Mouse (Mus musculus): ENCODE measurements around the gene Nrip1.

Gene Nrip1

DNA sequence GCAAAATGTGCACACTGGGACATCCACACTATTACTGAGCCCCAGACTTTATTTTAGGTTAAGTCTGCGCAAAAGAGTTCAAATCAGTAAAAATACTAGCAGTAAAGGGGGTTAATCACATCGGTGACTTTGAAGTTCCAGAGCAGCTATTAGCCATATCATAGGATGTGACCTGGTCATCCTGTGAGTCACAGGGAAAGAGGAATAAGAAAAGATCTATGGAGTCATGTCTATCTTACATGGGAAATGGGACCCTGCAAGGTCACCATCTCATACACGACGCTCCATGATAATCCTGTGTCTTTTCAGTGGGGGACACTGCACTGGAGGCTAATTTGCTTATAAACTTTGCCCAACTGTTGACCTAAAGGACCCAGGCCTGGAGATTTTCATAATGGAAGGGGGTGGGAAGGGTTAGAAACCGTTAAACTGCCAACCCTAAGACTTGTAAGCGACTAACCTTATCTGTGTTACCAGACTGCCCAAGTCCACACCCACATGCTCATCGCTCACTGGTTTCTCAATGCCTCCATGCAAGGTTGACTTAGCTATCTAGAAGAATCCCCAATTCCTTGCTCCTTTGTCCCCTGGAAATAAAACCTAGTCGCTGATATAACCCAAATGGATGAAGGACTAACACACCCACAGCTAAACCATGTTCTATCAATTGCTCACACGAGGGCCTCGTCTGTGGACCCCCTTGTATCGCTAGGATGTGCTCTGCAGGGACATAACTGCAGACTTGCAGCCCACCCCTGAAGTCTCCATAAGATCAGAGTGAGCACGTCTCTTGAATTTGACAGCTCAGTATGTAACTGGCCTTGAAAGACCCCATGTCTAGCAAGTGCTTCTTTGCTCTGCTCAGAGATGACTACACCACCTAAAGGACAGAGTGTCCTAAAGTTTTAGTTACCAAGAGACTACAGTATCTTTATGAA, 59.3 kb downstream of the Nrip1 start:
- DNase-seq = no peak

DNA sequence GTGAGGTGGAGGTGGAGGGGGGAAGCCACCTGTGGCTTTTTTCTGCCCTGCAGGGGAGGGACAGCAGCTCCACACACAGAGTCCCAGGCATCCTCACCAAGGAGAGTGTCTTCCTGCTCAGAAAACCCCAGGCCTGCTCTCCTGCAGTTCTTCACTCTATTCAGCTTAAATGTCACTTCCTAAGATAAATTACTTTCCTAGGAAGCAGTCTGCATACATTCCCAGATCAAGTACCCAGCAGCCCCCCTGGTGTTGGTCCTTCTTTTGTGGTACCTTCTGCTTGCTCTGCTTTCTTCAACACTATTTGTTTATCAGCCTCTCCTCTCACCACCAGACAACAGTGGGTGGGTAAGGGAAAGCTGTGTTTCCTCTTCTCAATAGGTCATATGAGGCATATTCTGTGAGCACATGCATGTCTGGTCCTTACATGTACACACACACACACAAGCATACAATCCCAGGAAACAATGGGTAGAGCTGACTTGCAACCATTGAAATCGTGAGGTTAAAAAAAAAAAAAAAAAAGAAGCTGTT, 60.7 kb downstream of the Nrip1 start:
- DNase-seq = no peak

DNA sequence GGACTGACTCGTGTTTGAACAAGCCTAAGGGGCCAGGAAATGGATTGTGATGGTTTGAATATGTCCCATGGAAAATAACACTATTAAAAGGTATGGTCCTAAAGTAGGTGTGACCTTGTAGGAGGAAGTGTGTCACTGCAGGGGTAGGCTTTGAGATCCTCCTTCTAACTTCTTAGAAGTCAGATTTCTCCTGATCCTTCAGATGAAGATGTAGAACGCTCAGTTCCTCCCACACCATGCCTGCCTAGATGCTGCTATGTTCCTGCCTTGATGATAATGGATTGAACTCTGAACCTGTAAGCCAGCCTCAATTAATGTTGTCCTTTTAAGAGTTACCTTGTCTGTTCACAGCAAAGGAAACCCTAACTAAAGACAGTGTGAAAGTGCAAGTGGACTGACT, 62.8 kb downstream of the Nrip1 start:
- no peak for DNase-seq

DNA sequence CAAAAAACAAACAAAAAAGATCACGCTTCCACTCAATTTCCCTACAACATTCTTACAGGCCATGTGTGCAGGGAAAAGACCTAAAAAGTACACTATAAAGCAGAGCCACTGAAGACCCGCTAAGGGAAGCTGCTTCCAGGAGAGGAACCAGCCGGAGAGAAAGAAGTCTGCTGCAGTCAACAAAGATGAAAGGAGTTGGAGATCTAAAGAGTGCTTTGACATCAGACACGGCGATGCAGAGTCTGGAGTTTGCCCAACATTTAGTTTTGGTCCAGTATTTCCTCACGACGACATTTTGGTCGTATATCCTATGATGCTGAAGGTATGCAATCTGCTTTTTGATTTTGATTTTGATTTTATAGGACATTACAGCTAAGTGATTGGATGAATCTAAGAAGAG, 63.3 kb downstream of the Nrip1 start:
- DNase-seq = no peak

DNA sequence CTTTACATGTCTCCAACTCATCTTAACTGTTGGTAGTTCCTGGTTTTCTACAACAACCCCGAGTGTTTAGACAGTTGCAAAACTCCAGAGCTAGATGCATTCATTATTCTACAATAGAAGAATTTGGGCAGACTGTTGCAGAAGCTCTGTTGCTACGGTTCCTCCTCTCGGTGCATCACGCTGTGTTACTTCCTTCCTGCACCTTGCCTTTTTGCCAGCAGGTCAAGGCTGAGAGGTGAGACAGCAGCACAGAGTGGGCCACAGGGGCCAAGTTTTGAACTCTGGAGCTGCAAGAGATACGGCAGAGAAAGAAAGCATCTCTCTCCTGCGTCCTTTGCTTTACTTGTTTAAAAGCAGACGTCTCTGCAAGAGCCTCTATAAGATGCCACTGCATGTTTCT, 64.3 kb downstream of the Nrip1 start:
- no peak for DNase-seq

DNA sequence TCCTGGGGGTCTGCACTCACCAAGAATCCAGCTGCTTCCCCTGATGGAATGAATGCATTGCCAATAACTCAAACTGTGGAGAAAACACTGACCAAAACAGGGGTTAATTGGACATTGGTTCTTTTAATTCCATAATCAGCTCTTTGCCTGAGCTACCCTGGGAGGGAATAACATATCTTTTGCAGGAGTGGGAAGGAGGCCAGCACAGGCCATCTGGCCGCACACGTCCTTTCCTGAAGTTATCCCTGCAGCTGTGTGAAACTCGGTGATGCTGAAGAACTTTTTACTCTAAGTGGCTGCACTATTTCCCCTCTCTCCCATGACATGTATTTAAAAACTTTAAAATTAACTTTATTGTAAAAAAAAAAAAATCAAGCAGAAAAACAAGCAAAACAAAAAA, 66.6 kb downstream of the Nrip1 start:
- DNase-seq = no peak

DNA sequence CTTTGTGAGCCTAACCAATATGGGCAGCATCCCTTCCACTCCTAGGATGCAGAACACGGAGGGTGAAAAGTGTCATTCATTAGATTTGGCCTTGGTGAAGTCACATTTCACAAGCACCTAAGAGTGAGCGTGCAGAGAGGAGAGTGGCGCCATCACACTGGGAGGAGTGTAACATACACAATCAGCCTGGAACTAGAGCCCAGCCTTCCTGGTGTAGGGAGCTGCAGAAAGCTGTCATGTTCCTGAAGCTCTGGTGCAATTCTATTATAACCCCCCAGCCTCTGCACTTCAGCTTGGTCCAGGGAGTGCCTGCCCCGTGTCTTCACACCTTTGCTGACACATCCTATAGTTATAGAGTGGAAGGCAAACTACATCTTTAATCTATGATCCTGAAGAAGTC, 67.2 kb downstream of the Nrip1 start:
- DNase-seq = no peak

DNA sequence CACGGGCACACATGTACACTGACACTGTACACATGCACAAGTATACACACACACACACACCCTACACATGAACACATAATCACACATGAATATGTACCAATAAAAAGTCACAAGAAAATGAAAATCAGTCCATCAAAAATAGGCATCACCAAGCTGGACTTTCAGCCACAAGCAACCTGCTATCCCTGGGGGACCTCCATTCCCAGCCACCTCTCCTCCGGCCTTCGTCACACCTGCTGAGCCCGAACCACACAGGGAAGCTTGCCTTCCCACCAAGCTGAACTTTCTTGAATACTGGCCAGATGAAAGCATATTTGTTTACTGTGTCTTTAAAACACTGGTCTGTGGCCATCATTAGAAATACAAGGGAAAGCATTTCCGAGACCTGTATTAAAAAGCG, 70.2 kb downstream of the Nrip1 start:
- no peak for DNase-seq

DNA sequence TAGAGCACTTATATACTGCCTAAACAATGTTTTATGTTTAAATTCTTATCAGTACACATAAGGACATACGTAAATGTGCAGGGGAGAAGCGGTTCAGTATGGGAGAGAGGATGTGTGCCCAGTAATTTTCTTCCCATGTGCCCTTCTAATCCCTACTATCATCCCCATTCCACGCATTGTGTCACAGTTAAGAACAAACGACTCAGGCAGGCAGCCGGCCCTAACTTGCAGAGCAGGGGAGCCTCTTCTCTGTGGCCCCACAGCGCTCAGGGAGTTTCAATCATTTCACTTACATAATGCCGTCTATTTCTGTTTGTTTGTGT, 71.9 kb downstream of the Nrip1 start:
- no peak for DNase-seq

DNA sequence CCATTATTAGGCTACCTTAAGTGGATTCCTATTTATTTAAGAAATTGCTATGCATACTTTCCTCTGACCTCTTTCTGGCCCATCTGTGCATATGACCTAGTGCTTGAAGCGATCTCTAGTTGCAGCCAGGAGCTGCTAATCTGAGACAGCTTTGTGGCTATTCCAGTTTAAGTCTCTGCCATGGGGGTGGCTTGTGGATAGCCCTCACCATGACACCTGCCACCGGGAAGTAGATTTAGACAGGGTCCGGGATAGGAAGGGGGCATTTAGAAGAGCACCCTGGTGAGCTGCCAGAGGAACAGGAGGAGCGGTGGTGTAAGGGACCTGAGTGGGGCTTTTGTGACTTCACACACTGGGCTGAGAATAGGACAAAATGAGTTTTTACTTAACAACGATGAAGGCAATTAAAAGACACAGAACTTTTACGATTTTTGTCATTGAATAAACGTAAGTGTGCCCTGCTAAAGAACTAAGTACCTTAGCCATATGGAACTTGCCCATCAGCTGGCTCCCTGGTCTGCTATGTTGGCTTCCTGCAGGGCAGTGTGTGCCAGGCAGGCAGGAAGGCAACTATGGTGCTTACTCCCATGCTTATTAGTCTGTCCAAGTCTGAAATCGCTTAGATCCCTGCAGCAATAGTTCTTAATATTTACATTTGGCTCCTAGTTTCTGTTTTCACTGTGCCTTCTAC, 72.4 kb downstream of the Nrip1 start:
- DNase-seq = no peak

DNA sequence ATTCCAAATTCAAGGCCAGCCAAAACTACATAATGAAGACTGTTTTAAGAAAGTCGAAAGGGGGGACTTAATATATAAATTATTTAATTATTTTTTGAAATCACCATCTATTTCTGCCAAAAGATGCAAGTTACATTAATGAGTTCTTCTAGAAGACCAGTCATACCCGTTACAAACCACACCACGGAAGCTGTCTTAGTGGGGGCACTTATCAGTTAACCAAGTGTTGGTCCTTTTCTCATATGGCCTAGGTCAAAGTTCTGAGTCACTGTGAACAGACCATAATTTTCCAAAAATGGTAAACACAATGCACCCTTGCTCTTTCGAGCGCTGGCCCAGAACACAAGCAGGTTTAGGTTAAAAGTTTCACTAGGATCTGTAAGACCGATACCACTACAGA, 73.2 kb downstream of the Nrip1 start:
- no peak for DNase-seq

DNA sequence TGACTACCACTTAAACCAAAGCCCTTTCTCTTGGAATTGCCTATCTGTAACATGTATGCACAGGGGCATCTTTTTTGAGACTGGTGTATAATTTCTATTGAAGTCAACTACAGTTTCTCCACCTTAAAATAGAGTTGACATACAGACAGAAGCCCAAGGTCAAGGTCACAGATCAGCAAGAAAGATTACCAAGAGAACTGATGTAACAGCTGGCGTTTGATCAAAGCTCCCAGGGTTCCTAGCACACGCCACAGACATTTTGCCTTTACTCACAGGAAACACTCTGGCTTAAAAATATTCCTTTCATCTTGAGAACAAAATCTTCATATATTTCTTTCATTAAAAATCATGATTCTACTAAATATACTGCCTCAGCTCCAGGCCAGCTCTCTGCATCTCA, 74.1 kb downstream of the Nrip1 start:
- DNase-seq = no peak

DNA sequence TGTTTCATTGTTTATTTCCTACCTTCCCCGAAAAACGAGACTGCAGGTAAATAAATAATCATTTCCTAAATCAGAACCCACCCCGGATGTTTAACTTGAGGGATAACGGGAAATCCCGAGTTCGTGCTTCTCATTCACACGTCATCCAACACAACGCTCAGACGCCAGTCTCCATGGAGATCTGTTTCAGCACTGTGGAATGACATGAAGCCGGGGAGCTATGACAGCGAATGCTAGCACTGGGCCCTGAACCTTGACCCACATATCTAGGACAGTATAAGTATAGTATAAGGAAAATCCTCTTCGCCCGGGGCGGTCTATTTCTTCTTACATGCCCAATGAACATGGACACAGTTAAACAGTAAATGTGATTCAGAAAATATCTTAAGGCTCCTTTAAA, 78.3 kb downstream of the Nrip1 start:
- no peak for DNase-seq

DNA sequence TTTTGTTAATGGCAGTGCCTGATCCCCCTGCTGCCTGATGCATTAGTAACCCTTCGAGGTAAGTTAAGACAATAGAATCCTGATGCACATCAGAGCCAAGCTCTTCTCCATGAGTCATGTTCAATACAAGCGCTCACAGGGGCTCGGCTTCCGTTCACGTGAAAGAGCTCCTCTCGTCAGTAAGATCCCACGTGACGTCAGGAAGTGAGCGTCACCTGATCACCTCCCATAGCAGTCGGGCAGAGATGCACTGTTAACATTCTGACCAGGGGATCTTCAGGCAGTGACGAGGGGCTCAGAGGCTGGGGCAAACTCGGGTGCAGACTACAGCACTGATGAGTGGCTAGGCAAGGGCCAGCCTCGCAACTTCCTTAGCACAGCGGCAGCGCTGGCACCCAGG, 79.1 kb downstream of the Nrip1 start:
- no peak for DNase-seq

DNA sequence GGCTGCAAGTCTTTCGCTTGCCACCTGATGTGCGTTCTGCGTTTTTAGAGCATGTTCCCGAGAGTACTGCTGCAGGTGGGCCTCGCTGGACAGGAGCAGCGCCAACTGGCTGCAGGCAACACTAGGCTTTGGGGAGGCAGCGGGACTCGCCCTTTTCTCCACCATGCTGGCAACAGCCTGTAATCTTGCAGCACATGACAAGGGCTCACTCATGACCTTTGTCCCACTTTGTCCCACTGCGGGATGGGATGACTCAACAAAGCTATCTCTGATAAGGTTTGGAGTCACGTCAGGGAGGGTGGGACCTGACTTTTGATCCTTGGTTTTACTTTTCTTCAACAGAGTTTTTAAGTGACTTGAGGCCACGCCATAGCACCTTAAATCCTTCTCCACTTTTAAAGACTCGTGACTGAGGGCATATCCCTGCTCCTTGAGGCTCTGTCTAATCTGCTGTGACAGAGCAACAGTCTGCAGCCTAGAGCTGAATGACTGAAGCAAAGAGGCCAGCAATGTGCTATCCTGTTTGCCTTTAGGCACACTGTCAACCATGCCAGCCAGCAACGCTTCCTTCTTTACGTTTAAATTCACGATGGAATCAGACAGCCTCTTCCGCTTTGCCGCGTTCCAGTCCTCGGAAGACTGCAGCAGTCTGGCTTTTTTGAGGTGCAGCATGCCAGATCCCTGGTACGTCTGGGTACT, 79.7 kb downstream of the Nrip1 start:
- peak in 1 of 2 experiments; percentile 10 for DNase-seq

DNA sequence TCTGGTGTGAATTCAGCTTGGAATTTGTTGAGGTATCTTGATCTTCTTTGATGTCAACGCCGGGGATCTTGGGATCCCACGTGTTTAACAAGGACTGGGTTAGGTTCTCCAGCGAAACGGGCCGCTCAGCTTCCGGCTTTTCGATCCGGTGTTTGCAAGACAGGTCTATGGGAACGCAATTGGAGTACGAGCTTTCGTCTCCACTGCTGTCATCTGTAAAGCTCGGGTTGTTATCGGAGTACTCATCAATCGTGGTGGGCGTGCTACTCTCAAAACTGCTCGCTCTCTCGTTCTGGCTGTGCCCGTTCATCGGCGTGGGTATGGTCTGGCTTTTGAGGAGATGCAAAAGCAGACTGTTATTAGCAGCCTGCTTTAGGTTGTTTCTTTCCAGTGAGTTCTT, 80.5 kb downstream of the Nrip1 start:
- no peak for DNase-seq

DNA sequence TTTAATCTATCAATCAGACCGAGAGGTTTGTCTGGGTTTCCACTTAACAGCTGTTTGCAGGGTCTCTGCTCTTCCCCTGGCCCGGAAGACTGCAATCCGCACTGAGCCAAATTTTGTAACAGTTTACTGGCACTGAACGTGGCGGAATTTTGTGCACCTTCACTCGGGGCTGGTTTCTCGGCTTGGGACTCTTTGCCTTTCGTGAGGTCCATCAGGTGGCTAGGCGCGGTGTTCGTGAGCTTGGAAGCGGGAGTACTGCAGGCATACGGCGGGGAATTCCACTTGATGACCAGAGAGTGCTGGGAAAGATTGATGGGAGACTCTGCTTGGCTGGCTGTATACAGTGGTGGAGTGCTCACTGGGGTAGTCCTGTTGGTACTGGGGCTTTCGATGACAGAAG, 81.0 kb downstream of the Nrip1 start:
- no peak for DNase-seq

DNA sequence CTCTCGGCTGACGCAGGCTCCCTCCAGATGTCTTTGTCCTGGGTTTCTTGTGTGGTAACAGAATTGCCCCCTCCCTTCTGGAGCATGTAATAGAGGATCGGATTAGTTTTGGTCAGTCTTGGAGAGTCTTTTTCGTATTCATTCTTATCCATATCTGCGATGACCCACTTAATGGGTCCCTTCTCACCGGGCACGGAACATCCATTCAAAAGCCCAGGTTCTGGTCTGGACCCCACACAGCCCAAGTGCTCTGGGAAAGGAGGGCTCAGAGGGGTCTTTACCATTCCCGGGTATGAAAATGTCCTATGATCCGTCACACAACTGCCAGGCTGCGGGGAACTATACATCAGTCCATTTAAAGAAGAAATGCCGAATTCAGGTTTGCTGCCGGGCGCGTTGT, 82.3 kb downstream of the Nrip1 start:
- no peak for DNase-seq

DNA sequence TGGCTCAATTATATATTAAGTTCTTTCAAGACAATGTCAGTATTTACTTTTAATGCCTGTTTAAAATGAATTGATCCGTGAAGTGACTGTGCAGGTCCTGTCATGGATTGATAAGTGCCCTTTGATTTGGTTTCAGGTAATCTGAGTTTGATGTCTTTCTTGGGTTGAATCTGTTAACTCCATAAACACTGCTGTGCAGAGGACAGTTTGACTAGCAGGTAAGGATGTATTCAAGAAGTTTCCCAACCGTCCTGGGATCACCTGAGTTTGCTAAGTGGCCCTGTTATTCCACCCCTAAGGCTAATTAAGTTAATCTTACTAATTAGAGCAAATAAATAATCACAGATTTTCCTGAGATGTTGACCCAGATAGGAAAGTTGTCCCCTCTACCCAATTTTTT, 84.1 kb downstream of the Nrip1 start:
- DNase-seq = no peak

DNA sequence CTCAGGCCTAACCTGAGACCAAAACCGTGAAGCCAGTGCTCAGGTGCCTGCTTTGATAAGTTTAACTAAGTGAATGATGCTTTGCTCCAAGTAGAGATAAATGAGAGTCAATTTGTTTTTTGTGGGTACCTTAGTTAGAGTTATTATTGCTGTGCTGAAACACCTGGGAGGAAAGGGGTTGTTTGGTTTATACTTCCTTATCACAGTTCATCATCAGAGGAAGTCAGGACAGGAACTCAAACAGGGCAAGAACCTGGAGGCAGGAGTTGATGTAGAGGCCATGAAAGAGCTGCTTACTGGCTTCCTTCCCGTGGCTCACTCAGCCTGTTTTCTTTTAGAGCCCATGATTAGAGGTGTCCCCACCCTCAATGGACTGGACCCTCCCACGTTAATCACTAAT, 89.8 kb downstream of the Nrip1 start:
- no peak for DNase-seq

DNA sequence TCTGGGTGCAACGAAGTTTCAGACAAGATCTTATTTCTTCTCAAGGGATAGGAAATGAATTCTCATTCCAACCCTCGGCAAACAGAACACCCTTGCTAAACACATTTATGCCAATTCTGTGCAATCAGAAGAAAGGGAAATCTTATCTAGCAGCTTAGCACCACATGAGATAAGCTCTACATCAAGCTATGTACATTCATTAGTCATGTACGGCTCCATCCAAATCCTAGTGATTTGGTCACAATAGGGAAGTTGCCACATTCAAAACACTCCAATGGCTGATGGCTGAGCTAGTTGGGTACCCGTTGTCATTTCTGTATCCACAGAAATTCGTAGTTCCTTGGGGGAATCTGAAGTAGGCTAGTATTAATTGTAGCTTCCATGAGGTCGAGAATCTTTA, 91.8 kb downstream of the Nrip1 start:
- no peak for DNase-seq

DNA sequence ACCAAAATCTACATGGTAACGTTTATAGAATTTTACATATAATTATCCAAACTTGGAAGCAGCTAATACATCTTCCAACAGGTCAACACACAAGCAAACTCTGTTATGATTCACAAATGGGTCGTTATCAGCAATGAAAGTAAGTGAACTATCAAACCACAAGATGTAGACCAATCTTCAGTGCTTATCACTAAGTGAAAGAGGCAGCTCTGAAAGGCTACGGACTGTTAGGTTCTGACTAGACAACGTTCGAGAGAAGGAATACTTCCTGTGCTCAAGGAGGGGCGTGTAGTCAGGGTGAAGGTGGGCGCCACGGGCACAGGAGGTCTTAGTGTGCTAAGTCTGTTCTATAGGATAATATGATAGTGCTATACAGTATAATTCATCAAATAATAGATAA, 93.3 kb downstream of the Nrip1 start:
- DNase-seq = no peak

DNA sequence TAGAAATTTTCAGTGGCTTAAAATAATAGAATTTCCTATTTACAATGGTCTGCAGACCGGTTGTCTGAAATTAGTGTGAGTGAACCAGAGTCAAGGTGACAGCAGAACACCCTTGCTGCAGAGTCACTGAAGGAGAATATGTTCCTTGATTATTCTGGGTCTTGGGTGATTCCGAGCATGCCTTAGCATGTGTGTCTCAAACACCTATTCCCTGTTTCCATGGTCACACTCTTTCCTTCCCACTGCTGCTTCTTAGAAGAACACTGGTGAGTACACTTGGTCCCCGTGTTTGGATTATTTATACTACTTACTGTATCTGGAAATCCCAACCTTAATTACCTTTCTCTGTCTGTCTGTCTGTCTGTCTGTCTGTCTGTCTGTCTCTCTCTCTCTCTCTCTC, 97.4 kb downstream of the Nrip1 start:
- DNase-seq = no peak

DNA sequence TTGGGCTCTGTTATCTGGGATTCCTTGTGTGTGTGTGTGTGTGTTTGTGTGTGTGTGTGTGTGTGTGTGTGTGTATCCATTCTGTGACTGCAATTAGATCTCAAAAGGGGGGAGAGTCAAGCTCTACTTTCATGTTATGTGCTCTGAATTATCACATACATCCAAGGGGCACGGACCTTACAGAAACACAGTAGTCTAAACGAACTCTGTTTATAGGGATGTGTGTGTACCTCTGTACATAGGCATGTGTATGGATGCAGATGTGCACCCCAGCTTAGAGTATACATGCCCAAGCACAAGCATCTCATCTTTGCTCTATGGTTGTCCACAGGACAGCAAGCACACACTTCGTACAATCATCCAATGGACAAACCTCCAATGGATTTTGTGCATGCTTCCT, 98.0 kb downstream of the Nrip1 start:
- no peak for DNase-seq

All from kidney, postnatal 36 days (tissue).